Mouse (Mus musculus) monocyte, adult 5-6 weeks (primary cell): Measurements from ENCODE around the gene Ift172. TPM values are rescaled to one million over a fixed set of nuclear protein-coding genes. Genes with fewer than 3 reads are reported as not detected.
"Not testable (repeated sequence)": the region's sequence is repeated elsewhere in the genome, so short reads cannot be mapped to it uniquely, and the experiment has no call there.

Source experiments
- ATAC-seq: fragments of 153-309, 156-312 bp; replicated peaks from 2 replicates; pipeline ENCODE4 v1.8.0; 2017; ENCODE audit warnings: mild to moderate bottlenecking; ENCODE audit not compliant: low TSS enrichment, insufficient number of reproducible peaks, severe bottlenecking, poor library complexity, low FRiP score
- total RNA-seq: library from RNA; stranded (forward); fragments of 200-1000, 200-491, 200-594 nt; gene quantifications from 3 replicates; pipeline ENCODE4 v1.2.3, GENCODE M21; 2017

Ift172 gene
- total RNA-seq, 1 experiment from 2014 or later, result 21.2 TPM

- peak; percentile 91 for ATAC-seq
These were observed 70.2 kb downstream of the Ift172 start, which contains the start of gene Ppm1g for GRCm38 (mm10) chr5:31220448-31221303. Gene Ppm1g, minus strand, starts transcription at chr5:31220687.

- peak; percentile 42 for ATAC-seq
These were observed 70.9 kb downstream of the Ift172 start for GRCm38 (mm10) chr5:31219911-31220447.

GRCm38 (mm10) chr5:31219474-31219873 is 71.4 kb downstream of the Ift172 start:
- ATAC-seq, result no peak

GRCm38 (mm10) chr5:31219070-31219469 is 71.8 kb downstream of the Ift172 start:
- ATAC-seq, result no peak

GRCm38 (mm10) chr5:31218294-31218693 is 72.6 kb downstream of the Ift172 start:
- no peak for ATAC-seq

- not testable (repeated sequence) for ATAC-seq
These were observed 74.4 kb downstream of the Ift172 start for GRCm38 (mm10) chr5:31216554-31216953.

GRCm38 (mm10) chr5:31204421-31204820 is 86.5 kb downstream of the Ift172 start:
- no peak for ATAC-seq

- ATAC-seq, result no peak
These were observed 87.0 kb downstream of the Ift172 start for GRCm38 (mm10) chr5:31203866-31204265.

Other genes starting within 250 kb of the Ift172 start
- gene Atraid, start 242.8 kb downstream of the Ift172 start, total RNA-seq, result 44.7 to 61.4 TPM (median 49.9 TPM) in 3 replicates
- 0.38 to 3.7 TPM (median 3.0 TPM) in 3 replicates for gene Slc5a6, start 242.2 kb downstream of the Ift172 start, total RNA-seq
- 4.8 to 18.4 TPM (median 9.6 TPM) in 3 replicates for gene Cad, start 236.3 kb downstream of the Ift172 start, total RNA-seq
- gene Dnajc5g, start 184.8 kb downstream of the Ift172 start, total RNA-seq, result not detected in 3 replicates
- gene Slc30a3, start 182.9 kb downstream of the Ift172 start, total RNA-seq, result not detected in 3 replicates
- gene Trim54, start 174.4 kb downstream of the Ift172 start, total RNA-seq, result not detected in 3 replicates
- gene Ucn, start 152.3 kb downstream of the Ift172 start, total RNA-seq, result not detected in 3 replicates
- gene Mpv17, start 136.9 kb downstream of the Ift172 start, total RNA-seq, result 22.5 to 37.8 TPM (median 35.8 TPM) in 3 replicates
- 1.4 to 2.5 TPM (median 2.2 TPM) in 3 replicates for gene Gm29609, start 111.2 kb downstream of the Ift172 start, total RNA-seq
- 42.4 to 80.2 TPM (median 50.2 TPM) in 3 replicates for gene Gtf3c2, start 111.0 kb downstream of the Ift172 start, total RNA-seq
- 59.3 to 91.8 TPM (median 80.9 TPM) in 3 replicates for gene Snx17, start 97.9 kb downstream of the Ift172 start, total RNA-seq
- gene Eif2b4, start 97.7 kb downstream of the Ift172 start, total RNA-seq, result 12.1 to 24.5 TPM (median 22.7 TPM) in 3 replicates
- gene Zfp513, start 88.8 kb downstream of the Ift172 start, total RNA-seq, result 13.8 to 18.5 TPM (median 16.0 TPM) in 3 replicates
- 124 to 184 TPM (median 154 TPM) in 3 replicates for gene Ppm1g, start 70.4 kb downstream of the Ift172 start, total RNA-seq
- gene Nrbp1, start 50.3 kb downstream of the Ift172 start, total RNA-seq, result 322 to 390 TPM (median 323 TPM) in 3 replicates
- not detected in 3 replicates for gene Gm9970, start 49.9 kb downstream of the Ift172 start, total RNA-seq
- gene Krtcap3, start 39.4 kb downstream of the Ift172 start, total RNA-seq, result 2.5 to 14.9 TPM (median 12.9 TPM) in 3 replicates
- gene Fndc4, start 5.0 kb upstream of the Ift172 start, total RNA-seq, result 2.0 to 10.6 TPM (median 2.2 TPM) in 3 replicates
- gene Gckr, start 6.3 kb upstream of the Ift172 start, total RNA-seq, result not detected in 3 replicates
- gene Zfp512, start 161.3 kb upstream of the Ift172 start, total RNA-seq, result 50.8 to 94.5 TPM (median 53.9 TPM) in 3 replicates
- gene 4930548H24Rik, start 194.6 kb upstream of the Ift172 start, total RNA-seq, result 0.64 to 1.8 TPM (median 0.87 TPM) in 3 replicates
- 15.1 to 24.0 TPM (median 21.2 TPM) in 3 replicates for gene Gpn1, start 203.6 kb upstream of the Ift172 start, total RNA-seq
- 68.9 to 82.2 TPM (median 69.9 TPM) in 3 replicates for gene Slc4a1ap, start 235.9 kb upstream of the Ift172 start, total RNA-seq
- gene Supt7l, start 236.7 kb upstream of the Ift172 start, total RNA-seq, result 18.5 to 33.7 TPM (median 23.3 TPM) in 3 replicates